Mouse (Mus musculus) left cerebral cortex, postnatal 14 days (tissue): ENCODE measurements around the gene Gm8764. TPM values are rescaled to one million over a fixed set of nuclear protein-coding genes. Genes with fewer than 3 reads are reported as not detected.
A peak's percentile ranks its signal among the peaks of the same experiment; 100 is the strongest.
"Not testable (repeated sequence)": the region's sequence is repeated elsewhere in the genome, so short reads cannot be mapped to it uniquely, and the experiment has no call there.

Experiments used
- DNase-seq, 2 experiments: peaks; one replicate each; pipeline ENCODE4 v3.0.0; 2021 to 2022; ENCODE audit warnings: low spot score in 2 of 2, mixed read lengths in 1 of 2
- intact Hi-C: fragments of 180-260 bp; cut with DNase I; formaldehyde crosslinking; loops from one replicate; pipeline ENCODE4 v1.15.1; 2025
- long read RNA-seq, 2 experiments: library from polyadenylated mRNA; stranded (forward); transcript quantifications; one replicate each; pipeline ENCODE4 v2.0.0; 2021
- total RNA-seq, 2 experiments: library from RNA; stranded (reverse); gene quantifications; 2 replicates each; pipeline ENCODE4 v1.2.3; 2021

Gene Gm8764
- not detected for total RNA-seq
- long read RNA-seq, experiment 1 = 0 reads
- long read RNA-seq, experiment 2 = 0 reads

DNA sequence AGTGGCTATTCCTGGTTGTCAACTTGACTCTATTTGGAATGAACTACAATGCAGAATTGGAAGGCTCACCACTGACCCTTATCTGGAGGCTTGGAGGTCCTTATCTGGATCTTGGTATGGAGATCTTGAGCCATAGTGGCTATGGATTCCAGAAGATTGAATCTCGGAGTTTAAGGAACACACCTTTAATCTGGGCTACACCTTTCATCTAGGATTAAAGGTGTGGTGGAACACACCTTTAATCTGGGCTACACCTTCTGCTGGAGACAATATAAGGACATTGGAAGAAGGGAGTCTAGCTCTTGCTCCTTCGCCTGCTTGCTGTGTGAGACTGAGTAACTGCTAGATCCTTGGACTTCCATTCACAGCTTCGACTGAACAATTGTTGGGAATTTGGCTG is at the start of gene Gm8764:
TSS of gene Gm8764 (plus strand) at position 301 of the 400 bp plus-strand sequence.
- intact Hi-C loops, DNase-seq: not testable (repeated sequence)

DNA sequence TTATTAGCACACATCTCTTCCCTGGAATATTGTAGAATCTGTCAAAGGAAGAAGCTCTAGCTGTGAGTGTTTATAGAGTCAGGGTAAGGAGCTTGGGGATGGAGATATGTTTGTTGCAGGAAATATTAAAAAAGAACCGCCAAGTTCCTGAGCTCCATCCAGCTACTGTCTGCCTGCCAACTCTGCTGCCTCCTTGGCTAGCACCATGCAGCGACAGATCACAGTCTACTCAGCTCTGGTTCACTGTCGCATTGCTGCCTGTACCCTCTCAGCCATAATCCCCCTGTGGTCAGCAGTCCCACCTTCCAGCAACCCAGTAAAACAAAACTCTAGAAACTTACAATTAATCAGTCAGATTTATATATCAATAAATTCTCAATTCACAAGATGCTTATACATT is 49.8 kb upstream of the Gm8764 start:
- intact Hi-C loops = no loop called here
- DNase-seq = no peak

DNA sequence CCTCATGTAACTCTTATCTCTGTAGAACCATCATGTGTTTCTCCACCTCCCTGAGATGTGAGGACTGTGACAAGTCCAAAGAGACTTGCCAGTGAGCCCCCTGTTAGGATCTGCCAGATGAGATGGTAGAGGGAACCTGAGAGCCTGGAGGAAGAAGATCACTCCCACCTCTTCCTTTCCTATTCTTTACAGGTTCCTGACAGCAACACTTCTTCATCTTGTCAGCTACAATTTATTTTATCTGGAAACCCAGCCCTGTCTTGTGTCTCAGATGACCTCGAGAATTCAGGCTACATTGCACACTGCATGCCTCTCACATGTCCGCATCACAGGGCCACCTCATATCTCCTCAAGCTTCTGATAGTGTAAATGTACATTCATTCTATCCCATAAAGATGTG is 41.5 kb upstream of the Gm8764 start:
- DNase-seq = no peak
- intact Hi-C loops = no loop called here

DNA sequence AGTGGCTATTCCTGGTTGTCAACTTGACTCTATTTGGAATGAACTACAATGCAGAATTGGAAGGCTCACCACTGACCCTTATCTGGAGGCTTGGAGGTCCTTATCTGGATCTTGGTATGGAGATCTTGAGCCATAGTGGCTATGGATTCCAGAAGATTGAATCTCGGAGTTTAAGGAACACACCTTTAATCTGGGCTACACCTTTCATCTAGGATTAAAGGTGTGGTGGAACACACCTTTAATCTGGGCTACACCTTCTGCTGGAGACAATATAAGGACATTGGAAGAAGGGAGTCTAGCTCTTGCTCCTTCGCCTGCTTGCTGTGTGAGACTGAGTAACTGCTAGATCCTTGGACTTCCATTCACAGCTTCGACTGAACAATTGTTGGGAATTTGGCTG is 17.1 kb upstream of the Gm8764 start, which contains the start of gene Gm21293:
TSS of gene Gm21293 (plus strand) at position 301 of the 400 bp plus-strand sequence.
- intact Hi-C loops, DNase-seq: not testable (repeated sequence)

DNA sequence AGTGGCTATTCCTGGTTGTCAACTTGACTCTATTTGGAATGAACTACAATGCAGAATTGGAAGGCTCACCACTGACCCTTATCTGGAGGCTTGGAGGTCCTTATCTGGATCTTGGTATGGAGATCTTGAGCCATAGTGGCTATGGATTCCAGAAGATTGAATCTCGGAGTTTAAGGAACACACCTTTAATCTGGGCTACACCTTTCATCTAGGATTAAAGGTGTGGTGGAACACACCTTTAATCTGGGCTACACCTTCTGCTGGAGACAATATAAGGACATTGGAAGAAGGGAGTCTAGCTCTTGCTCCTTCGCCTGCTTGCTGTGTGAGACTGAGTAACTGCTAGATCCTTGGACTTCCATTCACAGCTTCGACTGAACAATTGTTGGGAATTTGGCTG is 8.6 kb upstream of the Gm8764 start, which contains the start of gene Gm6763:
TSS of gene Gm6763 (plus strand) at position 301 of the 400 bp plus-strand sequence.
- intact Hi-C loops, DNase-seq: not testable (repeated sequence)

DNA sequence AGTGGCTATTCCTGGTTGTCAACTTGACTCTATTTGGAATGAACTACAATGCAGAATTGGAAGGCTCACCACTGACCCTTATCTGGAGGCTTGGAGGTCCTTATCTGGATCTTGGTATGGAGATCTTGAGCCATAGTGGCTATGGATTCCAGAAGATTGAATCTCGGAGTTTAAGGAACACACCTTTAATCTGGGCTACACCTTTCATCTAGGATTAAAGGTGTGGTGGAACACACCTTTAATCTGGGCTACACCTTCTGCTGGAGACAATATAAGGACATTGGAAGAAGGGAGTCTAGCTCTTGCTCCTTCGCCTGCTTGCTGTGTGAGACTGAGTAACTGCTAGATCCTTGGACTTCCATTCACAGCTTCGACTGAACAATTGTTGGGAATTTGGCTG is 8.4 kb downstream of the Gm8764 start, which contains the start of gene Gm21304:
TSS of gene Gm21304 (plus strand) at position 301 of the 400 bp plus-strand sequence.
- intact Hi-C loops, DNase-seq: not testable (repeated sequence)

DNA sequence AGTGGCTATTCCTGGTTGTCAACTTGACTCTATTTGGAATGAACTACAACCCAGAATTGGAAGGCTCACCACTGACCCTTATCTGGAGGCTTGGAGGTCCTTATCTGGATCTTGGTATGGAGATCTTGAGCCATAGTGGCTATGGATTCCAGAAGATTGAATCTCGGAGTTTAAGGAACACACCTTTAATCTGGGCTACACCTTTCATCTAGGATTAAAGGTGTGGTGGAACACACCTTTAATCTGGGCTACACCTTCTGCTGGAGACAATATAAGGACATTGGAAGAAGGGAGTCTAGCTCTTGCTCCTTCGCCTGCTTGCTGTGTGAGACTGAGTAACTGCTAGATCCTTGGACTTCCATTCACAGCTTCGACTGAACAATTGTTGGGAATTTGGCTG is 16.9 kb downstream of the Gm8764 start, which contains the start of gene Gm21312:
TSS of gene Gm21312 (plus strand) at position 301 of the 400 bp plus-strand sequence.
- DNase-seq, intact Hi-C loops: not testable (repeated sequence)

DNA sequence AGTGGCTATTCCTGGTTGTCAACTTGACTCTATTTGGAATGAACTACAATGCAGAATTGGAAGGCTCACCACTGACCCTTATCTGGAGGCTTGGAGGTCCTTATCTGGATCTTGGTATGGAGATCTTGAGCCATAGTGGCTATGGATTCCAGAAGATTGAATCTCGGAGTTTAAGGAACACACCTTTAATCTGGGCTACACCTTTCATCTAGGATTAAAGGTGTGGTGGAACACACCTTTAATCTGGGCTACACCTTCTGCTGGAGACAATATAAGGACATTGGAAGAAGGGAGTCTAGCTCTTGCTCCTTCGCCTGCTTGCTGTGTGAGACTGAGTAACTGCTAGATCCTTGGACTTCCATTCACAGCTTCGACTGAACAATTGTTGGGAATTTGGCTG is 25.4 kb downstream of the Gm8764 start, which contains the start of gene Gm20765:
TSS of gene Gm20765 (plus strand) at position 301 of the 400 bp plus-strand sequence.
- intact Hi-C loops, DNase-seq: not testable (repeated sequence)

DNA sequence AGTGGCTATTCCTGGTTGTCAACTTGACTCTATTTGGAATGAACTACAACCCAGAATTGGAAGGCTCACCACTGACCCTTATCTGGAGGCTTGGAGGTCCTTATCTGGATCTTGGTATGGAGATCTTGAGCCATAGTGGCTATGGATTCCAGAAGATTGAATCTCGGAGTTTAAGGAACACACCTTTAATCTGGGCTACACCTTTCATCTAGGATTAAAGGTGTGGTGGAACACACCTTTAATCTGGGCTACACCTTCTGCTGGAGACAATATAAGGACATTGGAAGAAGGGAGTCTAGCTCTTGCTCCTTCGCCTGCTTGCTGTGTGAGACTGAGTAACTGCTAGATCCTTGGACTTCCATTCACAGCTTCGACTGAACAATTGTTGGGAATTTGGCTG is 33.9 kb downstream of the Gm8764 start, which contains the start of gene Gm4340:
TSS of gene Gm4340 (plus strand) at position 301 of the 400 bp plus-strand sequence.
- intact Hi-C loops = not testable (repeated sequence)

DNA sequence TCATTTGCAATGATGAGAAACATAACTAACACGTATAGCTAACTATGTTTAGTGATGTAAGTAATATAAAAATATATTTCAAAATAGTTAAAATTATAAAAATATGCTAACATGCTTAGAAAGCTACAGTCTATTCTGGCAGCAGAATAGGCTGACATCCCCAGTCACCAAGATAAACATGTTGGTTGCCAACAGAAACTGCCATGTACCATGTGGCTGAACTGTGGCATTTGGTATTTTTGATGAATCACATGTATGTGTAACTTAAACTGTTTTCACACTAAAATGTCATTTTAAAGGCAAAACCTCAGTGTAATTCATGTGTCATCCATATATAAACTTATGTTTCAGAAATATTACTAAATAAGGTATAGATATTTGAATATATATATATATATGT is 49.8 kb downstream of the Gm8764 start:
- no peak for DNase-seq
- intact Hi-C loops = no loop called here

More for the DNA sequence above, 33.9 kb downstream of the Gm8764 start, which contains the start of gene Gm4340:
- DNase-seq = not testable (repeated sequence)

DNA sequence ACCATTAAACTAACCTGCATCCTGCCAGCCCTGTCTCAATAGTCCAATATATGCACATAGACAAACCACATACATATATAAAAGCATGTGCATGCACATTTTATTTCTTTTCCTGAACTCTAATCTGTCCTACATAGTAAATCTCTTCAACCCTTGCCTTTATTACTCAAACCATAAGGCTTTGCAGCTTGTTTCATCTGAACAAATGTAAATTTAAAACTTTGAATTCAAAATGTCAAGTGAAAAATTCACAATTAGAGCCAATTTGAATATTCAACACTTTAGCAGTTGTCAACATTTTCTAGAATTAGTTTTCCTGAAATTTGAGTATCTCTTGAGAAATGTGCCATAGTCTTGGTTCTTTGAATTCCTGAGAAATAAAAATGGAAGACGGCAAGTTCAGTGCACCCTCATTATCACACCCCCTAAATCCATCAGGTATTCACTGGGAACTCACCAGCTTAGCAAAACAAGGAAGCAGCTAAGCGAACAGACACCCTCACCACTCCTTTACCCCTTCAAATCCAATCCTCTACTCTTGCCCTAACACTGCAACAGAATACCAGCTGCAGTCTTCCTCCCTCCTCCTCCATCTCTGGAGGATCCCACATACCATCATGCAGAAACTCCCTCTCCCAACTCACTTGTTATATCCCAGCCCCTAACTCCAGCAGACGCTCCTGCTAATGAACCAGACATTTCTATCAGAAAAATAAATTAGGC is 50.6 kb downstream of the Gm8764 start:
- intact Hi-C loops = no loop called here
- peak in 1 of 2 experiments; percentile 1 for DNase-seq

Other genes starting within 250 kb of the Gm8764 start
- gene Gm21293, start 17.0 kb upstream of the Gm8764 start, total RNA-seq = not detected
- gene Gm6763, start 8.5 kb upstream of the Gm8764 start, total RNA-seq = not detected
- not detected for gene Gm21304, start 8.5 kb downstream of the Gm8764 start, total RNA-seq
- not detected for gene Gm21312, start 17.0 kb downstream of the Gm8764 start, total RNA-seq
- gene Gm20765, start 25.5 kb downstream of the Gm8764 start, total RNA-seq = not detected
- not detected for gene Gm4340, start 34.0 kb downstream of the Gm8764 start, total RNA-seq